Mouse (Mus musculus) stomach, postnatal 0 days (tissue): ENCODE measurements at regions not wholly inside any gene's neighbourhood (a gene's known extent, or its start where the extent isn't known, plus 50 kb on each side); places are given as distances from the start of the nearest gene placed in this dataset.

Experiments used
- ATAC-seq: fragments of 200-750 bp; cut with Nextera tagmentation; 2 replicates; pipeline ENCODE4 v1.8.0; 2017; ENCODE audit not compliant: low FRiP score, low TSS enrichment
- DNase-seq: peaks from one replicate; pipeline ENCODE4 v3.0.0-alpha.2; 2016; ENCODE audit warnings: low spot score
- H3K27ac ChIP-seq: fragments of 300-500 bp; sonication (generic); replicated peaks from 2 replicates; pipeline ENCODE4 v1.5.1; 2014; ENCODE audit warnings: mild to moderate bottlenecking, control low read depth
- H3K27me3 ChIP-seq: fragments of 300-500 bp; sonication (generic); 2 replicates; pipeline ENCODE4 v1.6.1; 2014; ENCODE audit warnings: low read length; ENCODE audit not compliant: control insufficient read depth, insufficient read depth
- H3K36me3 ChIP-seq: fragments of 300-500 bp; sonication (generic); 2 replicates; pipeline ENCODE4 v1.6.1; 2014; ENCODE audit warnings: low read length, mixed read lengths; ENCODE audit not compliant: control insufficient read depth, insufficient read depth
- H3K4me1 ChIP-seq: fragments of 300-500 bp; sonication (generic); replicated peaks from 2 replicates; pipeline ENCODE4 v1.6.1; 2014; ENCODE audit warnings: antibody characterized with exemption; ENCODE audit not compliant: control insufficient read depth, insufficient read depth
- H3K4me2 ChIP-seq: fragments of 300-500 bp; sonication (generic); replicated peaks from 2 replicates; pipeline ENCODE4 v1.6.1; 2014; ENCODE audit warnings: low read depth, mild to moderate bottlenecking, control low read depth, moderate library complexity
- H3K4me3 ChIP-seq: fragments of 300-500 bp; sonication (generic); 2 replicates; pipeline ENCODE4 v1.5.1; 2014; ENCODE audit warnings: low read depth, low read length, control low read depth
- H3K9ac ChIP-seq: fragments of 300-500 bp; sonication (generic); 2 replicates; pipeline ENCODE4 v1.6.1; 2014; ENCODE audit warnings: mild to moderate bottlenecking, low read length, control low read depth, mixed read lengths
- H3K9me3 ChIP-seq: fragments of 300-500 bp; sonication (generic); 2 replicates; pipeline ENCODE4 v1.6.1; 2016; ENCODE audit warnings: low read length; ENCODE audit not compliant: control insufficient read depth
- CTCF ChIP-seq: IDR thresholded peaks from 2 replicates; pipeline ENCODE4 v1.5.1; 2016; ENCODE audit warnings: antibody characterized with exemption, low read depth, mild to moderate bottlenecking, moderate library complexity
- EP300 ChIP-seq: optimal IDR thresholded peaks from 2 replicates; pipeline ENCODE3; 2016; ENCODE audit warnings: antibody characterized with exemption
- WGBS: fragments of 180-500 bp; shearing (Covaris S2); extraction: QIAGEN DNeasy Blood & Tissue Kit; methylation state at CpG from one replicate; pipeline ENCODE4 v1.1.7; 2014; 5-methylcytosine and 5-hydroxymethylcytosine counted together

- no peak overlapping the region for H3K9ac ChIP-seq
- H3K4me2 ChIP-seq: no peak overlapping the region
- H3K9me3 ChIP-seq: no peaks in the 10 kb centered on the region
- no peak overlapping the region for H3K4me3 ChIP-seq
- no peaks in the 10 kb centered on the region for H3K27me3 ChIP-seq
- TF ChIP-seq EP300 (no peak), CTCF (no peak)
- DNase-seq (no peak), ATAC-seq (no peak)
- no peak overlapping the region for H3K27ac ChIP-seq
- H3K4me1 ChIP-seq: no peaks in the 10 kb centered on the region
- 96% methylated on average over 1 of the region's 1 CpGs for WGBS
- no peaks in the 10 kb centered on the region for H3K36me3 ChIP-seq
Measured at GRCm38 (mm10) chr9:52371296-52371695, 202.9 kb upstream of the Zc3h12c start.

GRCm38 (mm10) chr9:52368911-52369310 is 200.5 kb upstream of the Zc3h12c start:
- Histone ChIP-seq H3K36me3 (no peaks in the 10 kb centered on the region), H3K4me3 (no peak overlapping the region), H3K4me1 (no peaks in the 10 kb centered on the region), H3K9me3 (no peaks in the 10 kb centered on the region), H3K9ac (no peak overlapping the region), H3K4me2 (no peak overlapping the region), H3K27me3 (no peaks in the 10 kb centered on the region), H3K27ac (no peak overlapping the region)
- 76% methylated on average over 9 of the region's 9 CpGs for WGBS
- TF ChIP-seq EP300: no peak
- TF ChIP-seq CTCF: no peak
- no peak for DNase-seq
- no peak for ATAC-seq

- TF ChIP-seq EP300 (no peak), CTCF (no peak)
- DNase-seq: no peak
- no peak overlapping the region for H3K4me3 ChIP-seq
- H3K36me3 ChIP-seq: no peaks in the 10 kb centered on the region
- H3K27me3 ChIP-seq: no peaks in the 10 kb centered on the region
- WGBS: 86% methylated on average over 3 of the region's 3 CpGs
- H3K4me1 ChIP-seq: no peaks in the 10 kb centered on the region
- no peak overlapping the region for H3K27ac ChIP-seq
- ATAC-seq: no peak
- no peak overlapping the region for H3K9ac ChIP-seq
- H3K4me2 ChIP-seq: no peak overlapping the region
- H3K9me3 ChIP-seq: no peaks in the 10 kb centered on the region
Measured at GRCm38 (mm10) chr9:52368080-52368479, 199.7 kb upstream of the Zc3h12c start.

GRCm38 (mm10) chr9:52366046-52366445 is 197.7 kb upstream of the Zc3h12c start:
- ATAC-seq: no peak
- Histone ChIP-seq H3K36me3 (no peaks in the 10 kb centered on the region), H3K9me3 (no peaks in the 10 kb centered on the region), H3K27ac (no peak overlapping the region), H3K27me3 (no peaks in the 10 kb centered on the region), H3K4me1 (no peaks in the 10 kb centered on the region), H3K4me2 (no peak overlapping the region), H3K9ac (no peak overlapping the region), H3K4me3 (no peak overlapping the region)
- no peak for DNase-seq
- WGBS: 54% methylated on average over 9 of the region's 9 CpGs
- TF ChIP-seq CTCF: no peak

- no peak for DNase-seq
- Histone ChIP-seq H3K4me1 (no peaks in the 10 kb centered on the region), H3K4me2 (no peak overlapping the region), H3K4me3 (no peak overlapping the region), H3K9me3 (no peaks in the 10 kb centered on the region), H3K27ac (no peak overlapping the region), H3K36me3 (no peaks in the 10 kb centered on the region), H3K9ac (no peak overlapping the region), H3K27me3 (no peaks in the 10 kb centered on the region)
- ATAC-seq: no peak
- 82% methylated on average over 2 of the region's 2 CpGs for WGBS
- TF ChIP-seq CTCF: peak; percentile 32
- no peak for TF ChIP-seq EP300
Measured at GRCm38 (mm10) chr9:52361599-52361998, 193.2 kb upstream of the Zc3h12c start.

GRCm38 (mm10) chr9:52359416-52359815 is 191.0 kb upstream of the Zc3h12c start:
- no peak for TF ChIP-seq CTCF
- no peak for TF ChIP-seq EP300
- Histone ChIP-seq H3K27ac (no peak overlapping the region), H3K36me3 (no peaks in the 10 kb centered on the region), H3K9ac (no peak overlapping the region), H3K9me3 (no peaks in the 10 kb centered on the region), H3K27me3 (no peaks in the 10 kb centered on the region), H3K4me1 (no peaks in the 10 kb centered on the region), H3K4me3 (no peak overlapping the region), H3K4me2 (no peak overlapping the region)
- no peak for DNase-seq
- ATAC-seq: no peak
- WGBS: 48% methylated on average over 3 of the region's 3 CpGs

GRCm38 (mm10) chr9:52356549-52356948 is 188.2 kb upstream of the Zc3h12c start:
- H3K4me3 ChIP-seq: no peak overlapping the region
- no peak overlapping the region for H3K4me2 ChIP-seq
- TF ChIP-seq CTCF (no peak), EP300 (no peak)
- no peaks in the 10 kb centered on the region for H3K9me3 ChIP-seq
- no peaks in the 10 kb centered on the region for H3K36me3 ChIP-seq
- 57% methylated on average over 3 of the region's 3 CpGs for WGBS
- ATAC-seq (no peak), DNase-seq (no peak)
- no peak overlapping the region for H3K27ac ChIP-seq
- H3K4me1 ChIP-seq: no peaks in the 10 kb centered on the region
- H3K9ac ChIP-seq: no peak overlapping the region
- no peaks in the 10 kb centered on the region for H3K27me3 ChIP-seq
